Mouse (Mus musculus) liver, embryonic 13.5 days (tissue): ENCODE measurements at regions not wholly inside any gene's neighbourhood (a gene's known extent, or its start where the extent isn't known, plus 50 kb on each side); places are given as distances from the start of the nearest gene placed in this dataset.

Source experiments
- ATAC-seq: fragments of 200-750 bp; cut with Nextera tagmentation; 2 replicates; pipeline ENCODE4 v1.8.0; 2017; ENCODE audit warnings: low read depth, mild to moderate bottlenecking, moderate number of reproducible peaks, moderate library complexity
- DNase-seq: peaks from one replicate; pipeline ENCODE4 v3.0.0; 2022
- H3K27ac ChIP-seq: fragments of 300-500 bp; sonication (generic); 2 replicates; pipeline ENCODE4 v1.5.1; 2015; ENCODE audit warnings: moderate library complexity, mild to moderate bottlenecking, inconsistent platforms
- H3K27me3 ChIP-seq: fragments of 300-500 bp; sonication (generic); 2 replicates; pipeline ENCODE4 v1.6.1; 2015; ENCODE audit warnings: mild to moderate bottlenecking, inconsistent platforms
- H3K36me3 ChIP-seq: fragments of 300-500 bp; sonication (generic); 2 replicates; pipeline ENCODE4 v1.6.1; 2015; ENCODE audit warnings: mild to moderate bottlenecking, inconsistent platforms
- H3K4me1 ChIP-seq: fragments of 300-500 bp; sonication (generic); replicated peaks from 2 replicates; pipeline ENCODE4 v1.6.1; 2015; ENCODE audit warnings: inconsistent platforms
- H3K4me2 ChIP-seq: fragments of 300-500 bp; sonication (generic); 2 replicates; pipeline ENCODE4 v1.6.1; 2015; ENCODE audit warnings: inconsistent platforms, mild to moderate bottlenecking, moderate library complexity
- H3K4me3 ChIP-seq: fragments of 300-500 bp; sonication (generic); replicated peaks from 2 replicates; pipeline ENCODE4 v1.5.1; 2015; ENCODE audit warnings: mild to moderate bottlenecking, inconsistent platforms
- H3K9ac ChIP-seq: fragments of 300-500 bp; sonication (generic); 2 replicates; pipeline ENCODE4 v1.6.1; 2015; ENCODE audit warnings: mild to moderate bottlenecking, inconsistent platforms
- H3K9me3 ChIP-seq: fragments of 300-500 bp; sonication (generic); replicated peaks from 2 replicates; pipeline ENCODE4 v1.6.1; 2016; ENCODE audit warnings: inconsistent platforms
- WGBS: fragments of 180-500 bp; shearing (Covaris S2); methylation state at CpG from one replicate; pipeline ENCODE4 v1.1.7; 2015; ENCODE audit not compliant: insufficient replicate concordance; 5-methylcytosine and 5-hydroxymethylcytosine counted together

- ATAC-seq (no peak), DNase-seq (no peak)
- Histone ChIP-seq H3K9me3 (no peaks in the 10 kb centered on the region), H3K4me3 (no peak overlapping the region), H3K9ac (no peak overlapping the region), H3K36me3 (no peaks in the 10 kb centered on the region), H3K27ac (no peak overlapping the region), H3K4me2 (no peak overlapping the region), H3K27me3 (no peaks in the 10 kb centered on the region), H3K4me1 (no peaks in the 10 kb centered on the region)
- 67% methylated on average over 2 of the region's 2 CpGs for WGBS
Observed at GRCm38 (mm10) chr11:38034526-38035286, 798.9 kb upstream of the Tenm2 start.

- H3K4me3 ChIP-seq, result no peak overlapping the region
- no peaks in the 10 kb centered on the region for H3K27me3 ChIP-seq
- H3K9ac ChIP-seq, result no peak overlapping the region
- no peak overlapping the region for H3K4me2 ChIP-seq
- no peak for ATAC-seq
- H3K27ac ChIP-seq, result no peak overlapping the region
- H3K36me3 ChIP-seq, result no peaks in the 10 kb centered on the region
- no peak for DNase-seq
- no peaks in the 10 kb centered on the region for H3K4me1 ChIP-seq
- no peaks in the 10 kb centered on the region for H3K9me3 ChIP-seq
Observed at GRCm38 (mm10) chr11:38021704-38022103, 785.9 kb upstream of the Tenm2 start.

- H3K27me3 ChIP-seq, result no peaks in the 10 kb centered on the region
- WGBS, result 61% methylated on average over 2 of the region's 2 CpGs
- no peaks in the 10 kb centered on the region for H3K36me3 ChIP-seq
- H3K4me3 ChIP-seq, result no peak overlapping the region
- no peak overlapping the region for H3K4me2 ChIP-seq
- no peak overlapping the region for H3K9ac ChIP-seq
- H3K27ac ChIP-seq, result no peak overlapping the region
- no peaks in the 10 kb centered on the region for H3K9me3 ChIP-seq
- DNase-seq (no peak), ATAC-seq (no peak)
- no peaks in the 10 kb centered on the region for H3K4me1 ChIP-seq
Observed at GRCm38 (mm10) chr11:37978131-37978530, 742.4 kb upstream of the Tenm2 start.

GRCm38 (mm10) chr11:37936439-37937134, 700.8 kb upstream of the Tenm2 start:
- H3K36me3 ChIP-seq, result no peaks in the 10 kb centered on the region
- H3K27ac ChIP-seq, result no peak overlapping the region
- H3K4me2 ChIP-seq, result no peak overlapping the region
- H3K27me3 ChIP-seq, result no peaks in the 10 kb centered on the region
- ATAC-seq, result no peak
- 58% methylated on average over 5 of the region's 5 CpGs for WGBS
- no peak overlapping the region for H3K9ac ChIP-seq
- no peak overlapping the region for H3K4me3 ChIP-seq
- no peak for DNase-seq
- no peaks in the 10 kb centered on the region for H3K4me1 ChIP-seq
- H3K9me3 ChIP-seq, result no peaks in the 10 kb centered on the region

- no peak overlapping the region for H3K9ac ChIP-seq
- H3K9me3 ChIP-seq, result no peaks in the 10 kb centered on the region
Observed at GRCm38 (mm10) chr11:37913161-37913560, 677.4 kb upstream of the Tenm2 start.

GRCm38 (mm10) chr11:37904991-37905390, 669.2 kb upstream of the Tenm2 start:
- Histone ChIP-seq H3K4me2 (no peak overlapping the region), H3K27ac (no peak overlapping the region), H3K4me3 (no peak overlapping the region), H3K9me3 (no peaks in the 10 kb centered on the region), H3K27me3 (no peaks in the 10 kb centered on the region), H3K9ac (no peak overlapping the region), H3K4me1 (no peaks in the 10 kb centered on the region), H3K36me3 (no peaks in the 10 kb centered on the region)
- no peak for ATAC-seq
- no peak for DNase-seq
- WGBS, result 72% methylated on average over 2 of the region's 2 CpGs

More at GRCm38 (mm10) chr11:37913161-37913560, 677.4 kb upstream of the Tenm2 start:
- Histone ChIP-seq H3K4me2 (no peak overlapping the region), H3K27me3 (no peaks in the 10 kb centered on the region), H3K4me3 (no peak overlapping the region), H3K27ac (no peak overlapping the region), H3K36me3 (no peaks in the 10 kb centered on the region), H3K4me1 (no peaks in the 10 kb centered on the region)
- ATAC-seq (no peak), DNase-seq (no peak)
- 40% methylated on average over 2 of the region's 2 CpGs for WGBS

GRCm38 (mm10) chr11:37897713-37898112, 661.9 kb upstream of the Tenm2 start:
- Histone ChIP-seq H3K9ac (no peak overlapping the region), H3K4me1 (no peaks in the 10 kb centered on the region), H3K36me3 (no peaks in the 10 kb centered on the region), H3K4me2 (no peak overlapping the region), H3K4me3 (no peak overlapping the region), H3K27ac (no peak overlapping the region), H3K27me3 (no peaks in the 10 kb centered on the region), H3K9me3 (no peaks in the 10 kb centered on the region)
- ATAC-seq (no peak), DNase-seq (no peak)

GRCm38 (mm10) chr11:37882717-37883116, 647.0 kb upstream of the Tenm2 start:
- H3K4me2 ChIP-seq, result no peak overlapping the region

GRCm38 (mm10) chr11:37837301-37837700, 601.5 kb upstream of the Tenm2 start:
- Histone ChIP-seq H3K9me3 (no peaks in the 10 kb centered on the region), H3K27me3 (no peaks in the 10 kb centered on the region), H3K27ac (no peak overlapping the region), H3K9ac (no peak overlapping the region), H3K4me2 (no peak overlapping the region), H3K4me1 (no peaks in the 10 kb centered on the region), H3K4me3 (no peak overlapping the region), H3K36me3 (no peaks in the 10 kb centered on the region)
- ATAC-seq (no peak), DNase-seq (no peak)
- WGBS, result 71% methylated on average over 5 of the region's 5 CpGs

More at GRCm38 (mm10) chr11:37882717-37883116, 647.0 kb upstream of the Tenm2 start:
- DNase-seq, result no peak
- no peak overlapping the region for H3K9ac ChIP-seq
- no peak overlapping the region for H3K27ac ChIP-seq
- H3K36me3 ChIP-seq, result no peaks in the 10 kb centered on the region
- 52% methylated on average over 4 of the region's 4 CpGs for WGBS
- no peaks in the 10 kb centered on the region for H3K4me1 ChIP-seq
- no peaks in the 10 kb centered on the region for H3K27me3 ChIP-seq
- no peaks in the 10 kb centered on the region for H3K9me3 ChIP-seq
- ATAC-seq, result no peak
- H3K4me3 ChIP-seq, result no peak overlapping the region

- Histone ChIP-seq H3K4me2 (no peak overlapping the region), H3K4me3 (no peak overlapping the region), H3K9ac (no peak overlapping the region), H3K4me1 (no peaks in the 10 kb centered on the region), H3K27me3 (no peaks in the 10 kb centered on the region), H3K27ac (no peak overlapping the region), H3K9me3 (no peaks in the 10 kb centered on the region), H3K36me3 (no peaks in the 10 kb centered on the region)
- WGBS, result 59% methylated on average over 3 of the region's 3 CpGs
- ATAC-seq (no peak), DNase-seq (no peak)
Observed at GRCm38 (mm10) chr11:37830975-37831374, 595.2 kb upstream of the Tenm2 start.

- Histone ChIP-seq H3K4me1 (no peaks in the 10 kb centered on the region), H3K27ac (no peak overlapping the region), H3K36me3 (no peaks in the 10 kb centered on the region), H3K4me3 (no peak overlapping the region), H3K27me3 (no peaks in the 10 kb centered on the region), H3K9ac (no peak overlapping the region), H3K9me3 (no peaks in the 10 kb centered on the region), H3K4me2 (no peak overlapping the region)
- WGBS, result 57% methylated on average over 5 of the region's 5 CpGs
- ATAC-seq (no peak), DNase-seq (no peak)
Observed at GRCm38 (mm10) chr11:37806761-37807160, 571.0 kb upstream of the Tenm2 start.

- H3K4me1 ChIP-seq, result no peaks in the 10 kb centered on the region
- DNase-seq (no peak), ATAC-seq (no peak)
- H3K9ac ChIP-seq, result no peak overlapping the region
- H3K36me3 ChIP-seq, result no peaks in the 10 kb centered on the region
- no peak overlapping the region for H3K4me3 ChIP-seq
- H3K4me2 ChIP-seq, result no peak overlapping the region
- H3K9me3 ChIP-seq, result no peaks in the 10 kb centered on the region
- WGBS, result 45% methylated on average over 6 of the region's 6 CpGs
- no peak overlapping the region for H3K27ac ChIP-seq
- no peaks in the 10 kb centered on the region for H3K27me3 ChIP-seq
Observed at GRCm38 (mm10) chr11:37798783-37799318, 563.1 kb upstream of the Tenm2 start.
